Comparison of ENCODE assay signal across 8 mouse cellular contexts in the genomic region with DNA sequence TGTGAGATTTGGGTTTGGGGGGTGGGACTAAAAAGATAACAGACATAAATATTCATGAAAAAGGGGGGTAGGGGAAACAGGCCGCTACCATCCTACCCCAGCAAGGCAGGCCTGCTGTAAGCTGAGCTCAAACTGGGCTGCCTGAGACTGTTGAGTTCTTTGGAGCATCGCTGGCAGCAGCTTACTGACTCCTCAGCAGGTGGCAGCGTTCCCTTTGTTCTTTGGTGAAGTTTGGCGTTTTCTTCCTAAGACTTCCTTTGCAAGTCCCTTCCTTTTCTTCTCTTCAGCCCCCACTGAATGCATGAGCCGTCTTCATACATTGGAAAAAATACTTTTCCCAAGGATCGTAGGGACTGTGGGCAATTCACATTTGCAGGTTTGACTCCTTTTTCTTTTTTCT. TPM values are rescaled to one million over a fixed set of nuclear protein-coding genes. Genes with fewer than 3 reads are reported as not detected.
DNase-seq lines count a peak whose midpoint lies in the region; ATAC-seq and TF ChIP-seq lines count a peak whose summit lies in the region.

No protein-coding gene starts in this region.

- TF ChIP-seq EP300 in CH12.LX (IDR thresholded peaks at IDR 0.05; ENCODE audit: low read length), result no peak
- no peak for TF ChIP-seq EP300 in lung, postnatal 0 days (IDR thresholded peaks at IDR 0.05)

- H3K27ac ChIP-seq in hindbrain, embryonic 11.5 days (ENCODE audit: low read depth, low read length), result no peak overlapping the region
- H3K27ac ChIP-seq in hindbrain, embryonic 12.5 days, result no peak overlapping the region
- H3K27ac ChIP-seq in CH12.LX (ENCODE audit: insufficient read depth, low read depth), result no peak overlapping the region
- no peak overlapping the region for H3K27ac ChIP-seq in embryonic facial prominence, embryonic 11.5 days (replicated peaks; ENCODE audit: low read depth, low read length)
- H3K27ac ChIP-seq in lung, postnatal 0 days (ENCODE audit: low read length), result no peak overlapping the region

- no peaks in the 10 kb centered on the region for H3K79me2 ChIP-seq in CH12.LX (replicated peaks; ENCODE audit: control insufficient read depth, extremely low read depth, insufficient read depth, poor library complexity, severe bottlenecking)

- in situ Hi-C loops in CH12.LX (cut with MboI; ENCODE audit: low pct_ligation_motif_present, low pct_unique_long_range_greater_than_20kb, low sequenced_read_pairs), result no loop called here

- no peak overlapping the region for H3K4me3 ChIP-seq in hindbrain, embryonic 11.5 days (ENCODE audit: low read depth, low read length)
- no peak overlapping the region for H3K4me3 ChIP-seq in hindbrain, embryonic 12.5 days
- no peak overlapping the region for H3K4me3 ChIP-seq in CH12.LX (replicated peaks in 1 of 3; ENCODE audit: low read depth in 2 of 3, low read length in 2 of 3, poor library complexity in 1 of 3)
- H3K4me3 ChIP-seq in embryonic facial prominence, embryonic 11.5 days (ENCODE audit: low read depth, low read length), result no peak overlapping the region
- no peak overlapping the region for H3K4me3 ChIP-seq in lung, postnatal 0 days (ENCODE audit: low read depth, low read length)

- no peaks in the 10 kb centered on the region for H3K27me3 ChIP-seq in hindbrain, embryonic 11.5 days (ENCODE audit: control insufficient read depth, insufficient read depth, low read length)
- peaks cover 2% of the 10 kb centered on the region; the same call in 1 of the 2 replicates for H3K27me3 ChIP-seq in hindbrain, embryonic 12.5 days
- no peaks in the 10 kb centered on the region for H3K27me3 ChIP-seq in CH12.LX (replicated peaks)
- no peaks in the 10 kb centered on the region for H3K27me3 ChIP-seq in embryonic facial prominence, embryonic 11.5 days (ENCODE audit: control insufficient read depth, insufficient read depth, low read length)
- H3K27me3 ChIP-seq in lung, postnatal 0 days (replicated peaks; ENCODE audit: insufficient read depth, low read length), result no peaks in the 10 kb centered on the region

- peak; percentile 83 for TF ChIP-seq RAD21 in CH12.LX (IDR thresholded peaks at IDR 0.05; ENCODE audit: low read depth, low read length)

- H3K4me1 ChIP-seq in hindbrain, embryonic 11.5 days (replicated peaks; ENCODE audit: control insufficient read depth, insufficient read depth, low read length), result no peaks in the 10 kb centered on the region
- peaks cover 2% of the 10 kb centered on the region for H3K4me1 ChIP-seq in hindbrain, embryonic 12.5 days
- H3K4me1 ChIP-seq in CH12.LX (ENCODE audit: control insufficient read depth in 1 of 2, insufficient read depth in 2 of 2), result peaks cover 0 to 14% of the 10 kb centered on the region in 2 experiments; a peak in 2 of 4 replicates
- H3K4me1 ChIP-seq in embryonic facial prominence, embryonic 11.5 days (ENCODE audit: control insufficient read depth, insufficient read depth, low read length), result no peaks in the 10 kb centered on the region
- H3K4me1 ChIP-seq in lung, postnatal 0 days (ENCODE audit: insufficient read depth, low read depth, low read length), result no peaks in the 10 kb centered on the region

- no peak for ATAC-seq in hindbrain, embryonic 11.5 days (ENCODE audit: low FRiP score)
- no peak for ATAC-seq in hindbrain, embryonic 12.5 days (ENCODE audit: low FRiP score)
- no peak for ATAC-seq in embryonic facial prominence, embryonic 11.5 days (replicated peaks; ENCODE audit: insufficient number of reproducible peaks, low FRiP score, low TSS enrichment, low read depth)
- ATAC-seq in lung, postnatal 0 days, result no peak

- dilution Hi-C loops in CH12.LX (cut with MboI; ENCODE audit: extremely low pct_ligation_motif_present, extremely low pct_unique_long_range_greater_than_20kb, low sequenced_read_pairs), result no loop called here

- no peaks in the 10 kb centered on the region for H3K36me3 ChIP-seq in hindbrain, embryonic 11.5 days (ENCODE audit: control insufficient read depth, insufficient read depth, low read length)
- no peaks in the 10 kb centered on the region for H3K36me3 ChIP-seq in hindbrain, embryonic 12.5 days
- no peaks in the 10 kb centered on the region for H3K36me3 ChIP-seq in CH12.LX (replicated peaks in 1 of 2; ENCODE audit: control insufficient read depth in 1 of 2, insufficient read depth in 1 of 2, low read length in 1 of 2)
- no peaks in the 10 kb centered on the region for H3K36me3 ChIP-seq in embryonic facial prominence, embryonic 11.5 days (replicated peaks; ENCODE audit: control insufficient read depth, insufficient read depth, low read depth, low read length)
- no peaks in the 10 kb centered on the region for H3K36me3 ChIP-seq in lung, postnatal 0 days (ENCODE audit: insufficient read depth, low read length)

- H3K9me3 ChIP-seq in hindbrain, embryonic 11.5 days (ENCODE audit: control insufficient read depth, low read length), result no peaks in the 10 kb centered on the region
- no peaks in the 10 kb centered on the region for H3K9me3 ChIP-seq in hindbrain, embryonic 12.5 days (replicated peaks)
- H3K9me3 ChIP-seq in CH12.LX (replicated peaks; ENCODE audit: low read length), result no peaks in the 10 kb centered on the region
- H3K9me3 ChIP-seq in embryonic facial prominence, embryonic 11.5 days (replicated peaks; ENCODE audit: control insufficient read depth, low read length), result no peaks in the 10 kb centered on the region
- no peaks in the 10 kb centered on the region for H3K9me3 ChIP-seq in lung, postnatal 0 days (ENCODE audit: low read length)

- DNase-seq in hindbrain, embryonic 11.5 days (ENCODE audit: low spot score), result peak; percentile 38
- DNase-seq in 3T3-L1 (ENCODE audit: low read depth, low spot score) (peak; percentile 75), CH12.LX (ENCODE audit: extremely low read depth) (peak; percentile 45)
- peak; percentile 67 for DNase-seq in embryonic facial prominence, embryonic 11.5 days (ENCODE audit: low spot score)
- peak; percentile 63 for DNase-seq in lung, postnatal 0 days (ENCODE audit: low spot score)
- DNase-seq in thymus, adult 18-20 months, result peak; percentile 58 to 75
- no peak for DNase-seq in urinary bladder, adult 2 months (ENCODE audit: low spot score)

- no peak overlapping the region for H3K4me2 ChIP-seq in hindbrain, embryonic 11.5 days (replicated peaks; ENCODE audit: low read depth, low read length)
- no peak overlapping the region for H3K4me2 ChIP-seq in hindbrain, embryonic 12.5 days (replicated peaks)
- H3K4me2 ChIP-seq in CH12.LX (ENCODE audit: insufficient read depth, low read depth, poor library complexity, severe bottlenecking), result no peak overlapping the region; the same call in 1 of the 2 replicates
- no peak overlapping the region for H3K4me2 ChIP-seq in embryonic facial prominence, embryonic 11.5 days (ENCODE audit: low read depth, low read length)
- H3K4me2 ChIP-seq in lung, postnatal 0 days (replicated peaks; ENCODE audit: low read depth, low read length), result no peak overlapping the region

- TF ChIP-seq CTCF in CH12.LX (conservative IDR thresholded peaks at IDR 0.05 in 1 of 2, IDR thresholded peaks at IDR 0.05 in 1 of 2; ENCODE audit: low read depth in 2 of 2, low read length in 2 of 2), result peak in 1 of 2 experiments; percentile 79; a peak in 2 of 4 replicates
- peak; percentile 67 for TF ChIP-seq CTCF in lung, postnatal 0 days (IDR thresholded peaks at IDR 0.05)

- no peak for TF ChIP-seq POLR2A in CH12.LX (IDR thresholded peaks at IDR 0.05; ENCODE audit: low read depth, low read length)

- no peak overlapping the region for H3K9ac ChIP-seq in hindbrain, embryonic 11.5 days (ENCODE audit: low read depth, low read length)
- H3K9ac ChIP-seq in hindbrain, embryonic 12.5 days, result no peak overlapping the region
- no peak overlapping the region for H3K9ac ChIP-seq in CH12.LX (ENCODE audit: insufficient read depth, low read depth)
- no peak overlapping the region for H3K9ac ChIP-seq in embryonic facial prominence, embryonic 11.5 days (replicated peaks; ENCODE audit: low read length)
- H3K9ac ChIP-seq in lung, postnatal 0 days (replicated peaks; ENCODE audit: low read depth), result no peak overlapping the region

- 5% methylated on average over 6 of the region's 6 CpGs for WGBS in hindbrain, embryonic 11.5 days
- WGBS in hindbrain, embryonic 12.5 days, result 8% methylated on average over 6 of the region's 6 CpGs
- WGBS in embryonic facial prominence, embryonic 11.5 days, result 17% methylated on average over 6 of the region's 6 CpGs
- 22% methylated on average over 6 of the region's 6 CpGs for WGBS in lung, postnatal 0 days

TF ChIP-seq in CH12.LX, 34 proteins besides CTCF, POLR2A, EP300 and RAD21:
- no peak for TF ChIP-seq GABPA (IDR thresholded peaks at IDR 0.05; ENCODE audit: insufficient replicate concordance, low read depth, low read length)
- peak; percentile 43; the same call in 1 of the 2 replicates for TF ChIP-seq ZC3H11A (IDR thresholded peaks at IDR 0.05; ENCODE audit: low read depth, low read length)
- no peak for TF ChIP-seq RCOR1 (conservative IDR thresholded peaks at IDR 0.05; ENCODE audit: low read depth, low read length)
- TF ChIP-seq UBTF (IDR thresholded peaks at IDR 0.05; ENCODE audit: low read depth, low read length), result no peak
- TF ChIP-seq SMC3 (IDR thresholded peaks at IDR 0.05; ENCODE audit: low read depth, low read length), result peak; percentile 86
- TF ChIP-seq ZNF384 (IDR thresholded peaks at IDR 0.05; ENCODE audit: low read depth, low read length), result peak; percentile 65

RNA-seq across cellular contexts. Expression of a gene that starts 7.9 kb away (rescaled TPM):
- polyA plus RNA-seq in hindbrain, embryonic 11.5 days (2014; fragmentation: Nextera tagmentation; extraction: Ambion mirVana), result 8.5 and 14.2 TPM in 2 replicates
- polyA plus RNA-seq in hindbrain, embryonic 12.5 days (2016; fragmentation: Nextera tagmentation; extraction: Ambion mirVana), result 14.1 and 15.7 TPM in 2 replicates
- total RNA-seq in CH12.LX (2012; rRNA removed), result 24.1 and 28.9 TPM in 2 replicates
- 41.5 and 47.5 TPM in 2 replicates for total RNA-seq in CH12.LX (2014; rRNA removed)
- polyA plus RNA-seq in CH12.LX (2012; ENCODE audit: insufficient read length, low read depth), result 30.7 and 36.8 TPM in 2 replicates
- polyA plus RNA-seq in embryonic facial prominence, embryonic 11.5 days (2014; fragmentation: Nextera tagmentation; extraction: Ambion mirVana), result 7.4 and 8.4 TPM in 2 replicates
- 10.8 and 12.3 TPM in 2 replicates for polyA plus RNA-seq in lung, postnatal 0 days (2015; fragmentation: Nextera tagmentation; extraction: Ambion mirVana)
- 22.0 and 32.3 TPM in 2 replicates for polyA plus RNA-seq in urinary bladder, adult 2 months (2012; rRNA removed)

RNA-seq across cellular contexts. Expression of a gene that starts 9.8 kb away (rescaled TPM):
- polyA plus RNA-seq in hindbrain, embryonic 11.5 days (2014; fragmentation: Nextera tagmentation; extraction: Ambion mirVana), result 110 and 113 TPM in 2 replicates
- 98.6 and 102 TPM in 2 replicates for polyA plus RNA-seq in hindbrain, embryonic 12.5 days (2016; fragmentation: Nextera tagmentation; extraction: Ambion mirVana)
- total RNA-seq in CH12.LX (2012; rRNA removed) (78.5 TPM in 2 replicates), CH12.LX (2014; rRNA removed) (252 and 268 TPM in 2 replicates)
- 78.9 and 103 TPM in 2 replicates for polyA plus RNA-seq in CH12.LX (2012; ENCODE audit: insufficient read length, low read depth)
- 85.9 and 98.4 TPM in 2 replicates for polyA plus RNA-seq in embryonic facial prominence, embryonic 11.5 days (2014; fragmentation: Nextera tagmentation; extraction: Ambion mirVana)
- 41.2 and 43.8 TPM in 2 replicates for polyA plus RNA-seq in lung, postnatal 0 days (2015; fragmentation: Nextera tagmentation; extraction: Ambion mirVana)
- 39.9 and 43.1 TPM in 2 replicates for polyA plus RNA-seq in urinary bladder, adult 2 months (2012; rRNA removed)
